Mouse (Mus musculus) heart, adult 2 months (tissue): ENCODE measurements at regions not wholly inside any gene's neighbourhood (a gene's known extent, or its start where the extent isn't known, plus 50 kb on each side); places are given as distances from the start of the nearest gene placed in this dataset.

Source experiments
- DNase-seq, 2 experiments: peaks; one replicate each; pipeline ENCODE4 v3.0.0; 2021
- H3K27ac ChIP-seq: fragments of 200-600 bp; 2 replicates; pipeline ENCODE4 v1.8.1; 2022
- H3K27me3 ChIP-seq: fragments of 200-500 bp; 2 replicates; pipeline ENCODE4 v1.6.1; 2012; ENCODE audit warnings: mild to moderate bottlenecking, low read length, inconsistent platforms, mixed read lengths; ENCODE audit not compliant: control insufficient read depth, insufficient read depth
- H3K36me3 ChIP-seq: fragments of 200-500 bp; 2 replicates; pipeline ENCODE4 v1.6.1; 2012; ENCODE audit warnings: low read length, inconsistent platforms; ENCODE audit not compliant: control insufficient read depth, insufficient read depth
- H3K4me1 ChIP-seq: fragments of 200-500 bp; 2 replicates; pipeline ENCODE4 v1.6.1; 2011; ENCODE audit warnings: low read length; ENCODE audit not compliant: control insufficient read depth, insufficient read depth
- H3K4me3 ChIP-seq: fragments of 200-600 bp; 2 replicates; pipeline ENCODE4 v1.8.1; 2022
- H3K79me2 ChIP-seq: fragments of 200-500 bp; replicated peaks from 2 replicates; pipeline ENCODE4 v1.6.1; 2012; ENCODE audit warnings: mild to moderate bottlenecking, inconsistent platforms, low read length, moderate library complexity, mixed read lengths; ENCODE audit not compliant: control insufficient read depth, insufficient read depth
- H3K9ac ChIP-seq: fragments of 200-500 bp; 2 replicates; pipeline ENCODE4 v1.6.1; 2012; ENCODE audit warnings: low read depth, mild to moderate bottlenecking, control low read depth, inconsistent platforms, low read length, mixed read lengths
- CTCF ChIP-seq: fragments of 200-600 bp; IDR thresholded peaks from 2 replicates; pipeline ENCODE4 v1.8.1; 2022; ENCODE audit warnings: antibody characterized with exemption, mild to moderate bottlenecking, moderate library complexity
- EP300 ChIP-seq: fragments of 200-500 bp; IDR thresholded peaks from 2 replicates; pipeline ENCODE4 v1.6.1; 2011; ENCODE audit warnings: low read depth, low read length, control low read depth; ENCODE audit not compliant: insufficient read depth
- POLR2A ChIP-seq: fragments of 200-500 bp; IDR thresholded peaks from 2 replicates; pipeline ENCODE4 v1.6.1; 2011; ENCODE audit warnings: mild to moderate bottlenecking, low read depth, low read length, control low read depth; ENCODE audit not compliant: insufficient read depth
- WGBS: fragments of 180-500 bp; shearing (Covaris S2); methylation state at CpG from one replicate; pipeline ENCODE4 v1.1.7; 2018; 5-methylcytosine and 5-hydroxymethylcytosine counted together
- intact Hi-C: fragments of 180-260 bp; cut with DNase I; formaldehyde crosslinking; loops from one replicate; pipeline ENCODE4 v1.15.1; 2025

GRCm38 (mm10) chr5:148615117-148615516, 62.5 kb upstream of the Ubl3 start:
- 85% methylated on average over 14 of the region's 14 CpGs for WGBS
- TF ChIP-seq CTCF: no peak
- no peak for TF ChIP-seq EP300
- no peak for TF ChIP-seq POLR2A
- no peaks in the 10 kb centered on the region for H3K36me3 ChIP-seq
- intact Hi-C loops: no loop called here
- no peak overlapping the region for H3K4me3 ChIP-seq
- H3K4me1 ChIP-seq: no peaks in the 10 kb centered on the region; the same call in 1 of the 2 replicates
- no peak for DNase-seq
- no peak overlapping the region for H3K27ac ChIP-seq
- no peak overlapping the region for H3K9ac ChIP-seq
- no peaks in the 10 kb centered on the region for H3K79me2 ChIP-seq
- no peaks in the 10 kb centered on the region for H3K27me3 ChIP-seq

- intact Hi-C loops: no loop called here
- Histone ChIP-seq H3K27ac (no peak overlapping the region), H3K4me3 (no peak overlapping the region), H3K36me3 (no peaks in the 10 kb centered on the region), H3K9ac (no peak overlapping the region), H3K27me3 (no peaks in the 10 kb centered on the region), H3K79me2 (no peaks in the 10 kb centered on the region), H3K4me1 (0 out of 2 replicates have a peak, but pooled peaks cover 1% of the 10 kb centered on the region)
- no peak for DNase-seq
- WGBS: 91% methylated on average over 5 of the region's 5 CpGs
- TF ChIP-seq EP300 (no peak), POLR2A (no peak), CTCF (no peak)
These were observed 58.7 kb upstream of the Ubl3 start for GRCm38 (mm10) chr5:148611323-148611722.

- Histone ChIP-seq H3K4me1 (0 out of 2 replicates have a peak, but pooled peaks cover 1% of the 10 kb centered on the region), H3K27ac (no peak overlapping the region), H3K9ac (no peak overlapping the region), H3K4me3 (no peak overlapping the region), H3K36me3 (no peaks in the 10 kb centered on the region), H3K79me2 (no peaks in the 10 kb centered on the region), H3K27me3 (no peaks in the 10 kb centered on the region)
- peak; percentile 30 to 33 for DNase-seq
- TF ChIP-seq POLR2A (no peak), CTCF (no peak), EP300 (no peak)
- 66% methylated on average over 9 of the region's 9 CpGs for WGBS
- intact Hi-C loops: no loop called here
These were observed 56.9 kb upstream of the Ubl3 start for GRCm38 (mm10) chr5:148609506-148609880.

- Histone ChIP-seq H3K27ac (no peak overlapping the region), H3K4me3 (no peak overlapping the region), H3K27me3 (no peaks in the 10 kb centered on the region), H3K79me2 (no peaks in the 10 kb centered on the region), H3K36me3 (no peaks in the 10 kb centered on the region), H3K9ac (no peak overlapping the region), H3K4me1 (0 out of 2 replicates have a peak, but pooled peaks cover 1% of the 10 kb centered on the region)
- intact Hi-C loops: no loop called here
- TF ChIP-seq EP300 (no peak), POLR2A (no peak), CTCF (no peak)
- 69% methylated on average over 13 of the region's 13 CpGs for WGBS
- DNase-seq: peak; percentile 10 to 28
These were observed 56.4 kb upstream of the Ubl3 start for GRCm38 (mm10) chr5:148608857-148609505.

- H3K27me3 ChIP-seq: no peaks in the 10 kb centered on the region
- intact Hi-C loops: no loop called here
- WGBS: 6% methylated on average over 9 of the region's 9 CpGs
- H3K36me3 ChIP-seq: no peaks in the 10 kb centered on the region
- H3K4me3 ChIP-seq: no peak overlapping the region
- no peaks in the 10 kb centered on the region for H3K79me2 ChIP-seq
- TF ChIP-seq CTCF: no peak
- peak; percentile 61; the same call in 1 of the 2 replicates for TF ChIP-seq EP300
- 0 out of 2 replicates have a peak, but pooled peaks cover 1% of the 10 kb centered on the region for H3K4me1 ChIP-seq
- H3K9ac ChIP-seq: no peak overlapping the region
- peak; percentile 65 to 84 for DNase-seq
- H3K27ac ChIP-seq: no peak overlapping the region
These were observed 55.6 kb upstream of the Ubl3 start for GRCm38 (mm10) chr5:148608178-148608577.

- intact Hi-C loops: no loop called here
- TF ChIP-seq EP300: no peak
- TF ChIP-seq POLR2A: no peak
- TF ChIP-seq CTCF: no peak
- Histone ChIP-seq H3K9ac (no peak overlapping the region), H3K79me2 (no peaks in the 10 kb centered on the region), H3K27ac (no peak overlapping the region), H3K4me1 (0 out of 2 replicates have a peak, but pooled peaks cover 1% of the 10 kb centered on the region), H3K36me3 (no peaks in the 10 kb centered on the region), H3K27me3 (no peaks in the 10 kb centered on the region), H3K4me3 (no peak overlapping the region)
- DNase-seq: no peak
- 86% methylated on average over 8 of the region's 8 CpGs for WGBS
These were observed 53.1 kb upstream of the Ubl3 start for GRCm38 (mm10) chr5:148605730-148606129.
